Mouse (Mus musculus) A20 (cell line): ENCODE data around the gene Ftsj3.
"Not testable (repeated sequence)": the region's sequence is repeated elsewhere in the genome, so short reads cannot be mapped to it uniquely, and the experiment has no call there.

ENCODE experiments used
- DNase-seq: peaks from one replicate; pipeline ENCODE4 v3.0.0-alpha.2; 2011; ENCODE audit warnings: low read depth, low spot score

The Ftsj3 gene

GRCm38 (mm10) chr11:106201337-106202122 is 54.3 kb downstream of the Ftsj3 start:
- no peak for DNase-seq

DNA sequence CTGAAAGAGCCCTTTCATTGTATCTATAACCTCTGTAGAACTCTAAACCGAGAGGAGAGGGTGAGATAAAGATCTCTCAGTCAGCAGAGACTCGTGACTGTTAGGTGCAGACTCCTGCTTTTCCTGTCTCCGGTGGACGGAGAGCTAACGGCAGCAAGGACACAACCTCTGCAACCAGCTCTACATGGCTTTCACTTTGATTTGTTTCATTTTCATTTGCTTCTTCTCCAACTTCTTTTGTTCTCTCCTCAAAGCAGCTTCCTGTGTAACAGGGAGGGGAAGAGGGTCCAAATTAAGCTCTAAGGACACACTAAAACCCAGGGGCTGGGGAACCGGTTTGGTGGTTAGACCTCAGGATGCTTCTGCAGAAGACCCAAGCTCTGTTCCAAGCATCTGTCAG is 55.1 kb downstream of the Ftsj3 start:
- DNase-seq = no peak

GRCm38 (mm10) chr11:106199997-106200396 is 55.9 kb downstream of the Ftsj3 start:
- DNase-seq = not testable (repeated sequence)
